Mouse (Mus musculus): ENCODE measurements around the gene Cpne1.

GRCm38 (mm10) chr2:156146272-156146989, 34.7 kb upstream of the Cpne1 start:
- TF ChIP-seq CTCF (IDR thresholded peaks at IDR 0.05; ENCODE audit: insufficient read depth, low read length) (no peak), POLR2A (IDR thresholded peaks at IDR 0.05; ENCODE audit: borderline replicate concordance, extremely low read depth, low read depth, low read length) (no peak)

Data from lung, adult 2 months (tissue).